ENCODE assay signal across 8 mouse cellular contexts in the genomic region with DNA sequence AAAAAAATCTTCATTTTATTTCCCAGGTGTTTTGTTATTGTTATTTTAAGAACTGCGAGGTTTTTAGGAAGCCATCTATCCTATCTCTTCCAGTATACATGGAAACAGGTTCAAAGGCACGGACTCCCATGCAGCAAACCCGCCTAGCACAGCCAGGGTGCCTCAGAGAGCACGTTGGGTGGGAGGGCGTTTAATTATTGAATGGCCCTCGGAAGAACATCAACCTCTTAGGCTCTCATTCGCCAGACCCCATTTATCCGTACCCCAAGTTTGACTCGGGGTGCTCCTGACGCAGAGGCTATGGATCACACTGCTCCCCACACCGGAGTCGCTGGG. TPM values are rescaled to one million over a fixed set of nuclear protein-coding genes. Genes with fewer than 3 reads are reported as not detected.
DNase-seq lines count a peak whose midpoint lies in the region; ATAC-seq lines count a peak whose summit lies in the region.

No protein-coding gene starts in this region.

- no peaks in the 10 kb centered on the region for H3K9me3 ChIP-seq in kidney, embryonic 16.5 days (ENCODE audit: low read length)
- H3K9me3 ChIP-seq in hindbrain, embryonic 11.5 days (ENCODE audit: control insufficient read depth, low read length) = no peaks in the 10 kb centered on the region
- no peaks in the 10 kb centered on the region for H3K9me3 ChIP-seq in midbrain, embryonic 12.5 days

- DNase-seq in kidney, postnatal 10 days = no peak
- peak; percentile 55 for DNase-seq in ZHBTc4 (ENCODE audit: low read depth, low spot score)
- DNase-seq in hindbrain, embryonic 11.5 days (ENCODE audit: low spot score) = no peak
- DNase-seq in ovary, postnatal 14 days (ENCODE audit: low spot score) = no peak
- no peak for DNase-seq in cerebellum, postnatal 25 days
- no peak for DNase-seq in yolk sac, embryonic 10.5 days (ENCODE audit: low spot score)

- H3K27me3 ChIP-seq in kidney, embryonic 16.5 days (ENCODE audit: insufficient read depth, low read length) = no peaks in the 10 kb centered on the region
- no peaks in the 10 kb centered on the region for H3K27me3 ChIP-seq in hindbrain, embryonic 11.5 days (ENCODE audit: control insufficient read depth, insufficient read depth, low read length)
- H3K27me3 ChIP-seq in midbrain, embryonic 12.5 days = no peaks in the 10 kb centered on the region

- peaks cover 17% of the 10 kb centered on the region for H3K4me1 ChIP-seq in kidney, embryonic 16.5 days (ENCODE audit: insufficient read depth, low read length)
- H3K4me1 ChIP-seq in hindbrain, embryonic 11.5 days (replicated peaks; ENCODE audit: control insufficient read depth, insufficient read depth, low read length) = no peaks in the 10 kb centered on the region
- peaks cover 11% of the 10 kb centered on the region for H3K4me1 ChIP-seq in midbrain, embryonic 12.5 days

- H3K4me2 ChIP-seq in kidney, embryonic 16.5 days (replicated peaks; ENCODE audit: low read depth, low read length) = peak overlapping the region; percentile 58
- peak overlapping the region; percentile 76 for H3K4me2 ChIP-seq in hindbrain, embryonic 11.5 days (replicated peaks; ENCODE audit: low read depth, low read length)
- H3K4me2 ChIP-seq in midbrain, embryonic 12.5 days (replicated peaks) = peak overlapping the region; percentile 75

- no peak overlapping the region for H3K27ac ChIP-seq in kidney, embryonic 16.5 days (ENCODE audit: low read length)
- no peak overlapping the region for H3K27ac ChIP-seq in hindbrain, embryonic 11.5 days (ENCODE audit: low read depth, low read length)
- 0 out of 2 replicates have a peak overlapping the region, but pooled peaks have one; percentile 74 for H3K27ac ChIP-seq in midbrain, embryonic 12.5 days (replicated peaks)

- H3K4me3 ChIP-seq in kidney, embryonic 16.5 days (ENCODE audit: low read length) = peak overlapping the region; percentile 64
- peak overlapping the region; percentile 73 for H3K4me3 ChIP-seq in hindbrain, embryonic 11.5 days (ENCODE audit: low read depth, low read length)
- peak overlapping the region; percentile 90 for H3K4me3 ChIP-seq in midbrain, embryonic 12.5 days

- peaks cover 26% of the 10 kb centered on the region for H3K36me3 ChIP-seq in kidney, embryonic 16.5 days (ENCODE audit: insufficient read depth, low read length)
- H3K36me3 ChIP-seq in hindbrain, embryonic 11.5 days (ENCODE audit: control insufficient read depth, insufficient read depth, low read length) = 0 out of 2 replicates have a peak, but pooled peaks cover 4% of the 10 kb centered on the region
- H3K36me3 ChIP-seq in midbrain, embryonic 12.5 days = peaks cover 24% of the 10 kb centered on the region

- 4% methylated on average over 12 of the region's 12 CpGs for WGBS in kidney, embryonic 16.5 days
- WGBS in hindbrain, embryonic 11.5 days = 8% methylated on average over 12 of the region's 12 CpGs
- WGBS in midbrain, embryonic 12.5 days = 10% methylated on average over 12 of the region's 12 CpGs

- peak overlapping the region; percentile 91 for H3K9ac ChIP-seq in kidney, embryonic 16.5 days (replicated peaks; ENCODE audit: low read length)
- H3K9ac ChIP-seq in hindbrain, embryonic 11.5 days (ENCODE audit: low read depth, low read length) = peak overlapping the region; percentile 90
- peak overlapping the region; percentile 92 for H3K9ac ChIP-seq in midbrain, embryonic 12.5 days (replicated peaks)

- ATAC-seq in kidney, embryonic 16.5 days (ENCODE audit: low FRiP score, low TSS enrichment) = peak; percentile 28; the same call in 1 of the 2 replicates
- ATAC-seq in hindbrain, embryonic 11.5 days (ENCODE audit: low FRiP score) = peak; percentile 27; the same call in 1 of the 2 replicates
- no peak for ATAC-seq in midbrain, embryonic 12.5 days (ENCODE audit: low FRiP score, low read depth)

RNA-seq across cellular contexts. Expression of gene Zfp777, which starts 1.6 kb away (rescaled TPM):
- 7.9 and 9.0 TPM in 2 replicates for polyA plus RNA-seq in kidney, embryonic 16.5 days (2015; fragmentation: Nextera tagmentation; extraction: Ambion mirVana)
- polyA plus RNA-seq in hindbrain, embryonic 11.5 days (2014; fragmentation: Nextera tagmentation; extraction: Ambion mirVana) = 9.3 and 9.7 TPM in 2 replicates
- 11.7 and 14.0 TPM in 2 replicates for polyA plus RNA-seq in midbrain, embryonic 12.5 days (2016; fragmentation: Nextera tagmentation; extraction: Ambion mirVana)

RNA-seq across cellular contexts. Expression of gene Zfp746, which starts 39.3 kb away (rescaled TPM):
- 9.1 and 16.4 TPM in 2 replicates for polyA plus RNA-seq in kidney, embryonic 16.5 days (2015; fragmentation: Nextera tagmentation; extraction: Ambion mirVana)
- polyA plus RNA-seq in hindbrain, embryonic 11.5 days (2014; fragmentation: Nextera tagmentation; extraction: Ambion mirVana) = 20.7 and 23.9 TPM in 2 replicates
- 29.4 and 29.6 TPM in 2 replicates for polyA plus RNA-seq in midbrain, embryonic 12.5 days (2016; fragmentation: Nextera tagmentation; extraction: Ambion mirVana)
